ENCODE assay signal across 8 mouse cellular contexts in genomic region chr13:23368583-23369420, GRCm38 (mm10). TPM values are rescaled to one million over a fixed set of nuclear protein-coding genes. Genes with fewer than 3 reads are reported as not detected.
DNase-seq lines count a peak whose midpoint lies in the region; ATAC-seq and TF ChIP-seq lines count a peak whose summit lies in the region.

Zfp322a (minus strand) TSS chr13:23369208.

- TF ChIP-seq EP300 in heart, postnatal 0 days (IDR thresholded peaks at IDR 0.05; ENCODE audit: low read depth): 0 out of 2 replicates have a peak, but pooled peaks have one; percentile 6

- no peaks in the 10 kb centered on the region for H3K27me3 ChIP-seq in E14TG2a.4 (ENCODE audit: insufficient read depth, low read length)
- 0 out of 2 replicates have a peak, but pooled peaks cover 6% of the 10 kb centered on the region for H3K27me3 ChIP-seq in forebrain, embryonic 12.5 days
- H3K27me3 ChIP-seq in heart, postnatal 0 days (ENCODE audit: control insufficient read depth, insufficient read depth, low read length): no peaks in the 10 kb centered on the region
- no peaks in the 10 kb centered on the region for H3K27me3 ChIP-seq in liver, embryonic 16.5 days (ENCODE audit: control insufficient read depth, insufficient read depth, low read depth, low read length)
- no peaks in the 10 kb centered on the region for H3K27me3 ChIP-seq in neural tube, embryonic 13.5 days
- H3K27me3 ChIP-seq in testis, adult 2 months (ENCODE audit: control insufficient read depth, insufficient read depth, low read length): no peaks in the 10 kb centered on the region

- TF ChIP-seq POLR2A in testis, adult 2 months (IDR thresholded peaks at IDR 0.05; ENCODE audit: control insufficient read depth, low read depth, low read length): peak; percentile 97

- H3K9me3 ChIP-seq in E14TG2a.4 (ENCODE audit: low read length): peaks cover under 1% of the 10 kb centered on the region; the same call in 1 of the 2 replicates
- no peaks in the 10 kb centered on the region for H3K9me3 ChIP-seq in forebrain, embryonic 12.5 days
- H3K9me3 ChIP-seq in heart, postnatal 0 days (replicated peaks; ENCODE audit: control insufficient read depth, low read length): no peaks in the 10 kb centered on the region
- no peaks in the 10 kb centered on the region for H3K9me3 ChIP-seq in liver, embryonic 16.5 days (replicated peaks; ENCODE audit: control insufficient read depth, low read length)
- H3K9me3 ChIP-seq in neural tube, embryonic 13.5 days: no peaks in the 10 kb centered on the region

- peak; percentile 99 for ATAC-seq in forebrain, embryonic 12.5 days (ENCODE audit: low FRiP score)
- peak; percentile 99 for ATAC-seq in heart, postnatal 0 days (ENCODE audit: insufficient read depth, low read depth)
- peak; percentile 100 for ATAC-seq in liver, embryonic 16.5 days (ENCODE audit: low read depth)
- peak; percentile 100 for ATAC-seq in neural tube, embryonic 13.5 days (ENCODE audit: low read depth)

- WGBS in forebrain, embryonic 12.5 days: under 1% methylated on average over 55 of the region's 55 CpGs
- WGBS in heart, postnatal 0 days: under 1% methylated on average over 55 of the region's 55 CpGs
- under 1% methylated on average over 55 of the region's 55 CpGs for WGBS in liver, embryonic 16.5 days (ENCODE audit: insufficient replicate concordance)
- WGBS in neural tube, embryonic 13.5 days: under 1% methylated on average over 55 of the region's 55 CpGs

- peak; percentile 96 for DNase-seq in c-Kit-positive CD71-positive TER-119-positive erythroid progenitor cells, embryonic 14.5 days (ENCODE audit: low spot score)
- DNase-seq in heart, postnatal 0 days (ENCODE audit: low spot score): peak; percentile 92
- DNase-seq in kidney, postnatal 4 days: peak; percentile 96 to 97

- H3K4me2 ChIP-seq in forebrain, embryonic 12.5 days: peak within 1 kb of the TSS; percentile 77
- H3K4me2 ChIP-seq in heart, postnatal 0 days (ENCODE audit: low read depth, low read length): peak within 1 kb of the TSS; percentile 84
- H3K4me2 ChIP-seq in liver, embryonic 16.5 days (ENCODE audit: low read depth, low read length): peak within 1 kb of the TSS; percentile 84
- peak within 1 kb of the TSS; percentile 83 for H3K4me2 ChIP-seq in neural tube, embryonic 13.5 days

- TF ChIP-seq CTCF in E14TG2a.4 (conservative IDR thresholded peaks at IDR 0.05; ENCODE audit: low read length): no peak
- TF ChIP-seq CTCF in heart, postnatal 0 days (IDR thresholded peaks at IDR 0.05; ENCODE audit: low read depth): no peak
- TF ChIP-seq CTCF in testis, adult 2 months (IDR thresholded peaks at IDR 0.05; ENCODE audit: control insufficient read depth, insufficient read depth, insufficient replicate concordance, low read depth, low read length): no peak

- peaks cover 39% of the 10 kb centered on the region for H3K36me3 ChIP-seq in E14TG2a.4 (ENCODE audit: insufficient read depth, low read length)
- H3K36me3 ChIP-seq in forebrain, embryonic 12.5 days (replicated peaks): 0 out of 2 replicates have a peak, but pooled peaks cover 13% of the 10 kb centered on the region
- peaks cover 19% of the 10 kb centered on the region for H3K36me3 ChIP-seq in heart, postnatal 0 days (replicated peaks; ENCODE audit: control insufficient read depth, insufficient read depth, low read length)
- H3K36me3 ChIP-seq in liver, embryonic 16.5 days (ENCODE audit: control insufficient read depth, insufficient read depth): no peaks in the 10 kb centered on the region; the same call in 1 of the 2 replicates
- H3K36me3 ChIP-seq in neural tube, embryonic 13.5 days: peaks cover 12% of the 10 kb centered on the region; the same call in 1 of the 2 replicates
- H3K36me3 ChIP-seq in testis, adult 2 months (ENCODE audit: control insufficient read depth, insufficient read depth, low read length): no peaks in the 10 kb centered on the region

- peaks cover 33% of the 10 kb centered on the region for H3K4me1 ChIP-seq in E14TG2a.4 (replicated peaks; ENCODE audit: low read depth, low read length)
- H3K4me1 ChIP-seq in forebrain, embryonic 12.5 days: peaks cover 22% of the 10 kb centered on the region
- peaks cover 19% of the 10 kb centered on the region for H3K4me1 ChIP-seq in heart, postnatal 0 days (ENCODE audit: control insufficient read depth, insufficient read depth)
- peaks cover 9% of the 10 kb centered on the region for H3K4me1 ChIP-seq in liver, embryonic 16.5 days (ENCODE audit: control insufficient read depth, low read depth, low read length)
- H3K4me1 ChIP-seq in neural tube, embryonic 13.5 days (replicated peaks): peaks cover 34% of the 10 kb centered on the region
- peaks cover 3% of the 10 kb centered on the region; the same call in 1 of the 2 replicates for H3K4me1 ChIP-seq in testis, adult 2 months (ENCODE audit: control insufficient read depth, insufficient read depth, low read length)

- H3K4me3 ChIP-seq in E14TG2a.4 (replicated peaks; ENCODE audit: low read length): peak within 1 kb of the TSS; percentile 96
- H3K4me3 ChIP-seq in forebrain, embryonic 12.5 days (replicated peaks): peak within 1 kb of the TSS; percentile 74
- peak within 1 kb of the TSS; percentile 84 for H3K4me3 ChIP-seq in heart, postnatal 0 days (ENCODE audit: low read depth, low read length)
- peak within 1 kb of the TSS; percentile 90 for H3K4me3 ChIP-seq in liver, embryonic 16.5 days (ENCODE audit: low read depth, low read length)
- H3K4me3 ChIP-seq in neural tube, embryonic 13.5 days: peak within 1 kb of the TSS; percentile 82
- peak within 1 kb of the TSS; percentile 92 for H3K4me3 ChIP-seq in testis, adult 2 months (ENCODE audit: control insufficient read depth, low read depth, low read length)

- H3K27ac ChIP-seq in forebrain, embryonic 12.5 days: peak within 1 kb of the TSS; percentile 97
- H3K27ac ChIP-seq in heart, postnatal 0 days (ENCODE audit: low read depth): peak within 1 kb of the TSS; percentile 89
- peak within 1 kb of the TSS; percentile 88 for H3K27ac ChIP-seq in liver, embryonic 16.5 days (ENCODE audit: low read length)
- H3K27ac ChIP-seq in neural tube, embryonic 13.5 days (replicated peaks): peak within 1 kb of the TSS; percentile 95
- peak within 1 kb of the TSS; percentile 94 for H3K27ac ChIP-seq in testis, adult 2 months (ENCODE audit: control insufficient read depth, insufficient read depth, low read depth, low read length)

- H3K9ac ChIP-seq in forebrain, embryonic 12.5 days: peak within 1 kb of the TSS; percentile 81
- peak within 1 kb of the TSS; percentile 74 for H3K9ac ChIP-seq in heart, postnatal 0 days (replicated peaks; ENCODE audit: low read depth, low read length)
- peak within 1 kb of the TSS; percentile 92 for H3K9ac ChIP-seq in liver, embryonic 16.5 days (ENCODE audit: low read depth, low read length)
- H3K9ac ChIP-seq in neural tube, embryonic 13.5 days: peak within 1 kb of the TSS; percentile 88

RNA-seq across cellular contexts. Expression of gene Zfp322a, which starts in this region (rescaled TPM):
- 64.1 and 65.6 TPM in 2 replicates for polyA plus RNA-seq in forebrain, embryonic 12.5 days (2016; fragmentation: Nextera tagmentation; extraction: Ambion mirVana)
- total RNA-seq in heart, postnatal 0 days (2014; rRNA removed; ENCODE audit: low replicate concordance): 10.0 and 11.9 TPM in 2 replicates
- 27.0 and 28.1 TPM in 2 replicates for polyA plus RNA-seq in heart, postnatal 0 days (2015; fragmentation: Nextera tagmentation; extraction: Ambion mirVana)
- polyA plus RNA-seq in liver, embryonic 16.5 days (2015; fragmentation: Nextera tagmentation; extraction: Ambion mirVana): 12.0 and 13.1 TPM in 2 replicates
- 51.6 and 60.7 TPM in 2 replicates for polyA plus RNA-seq in neural tube, embryonic 13.5 days (2015; fragmentation: Nextera tagmentation; extraction: Ambion mirVana)
- 1.1 and 1.8 TPM in 2 replicates for polyA plus RNA-seq in testis, adult 2 months (2012; rRNA removed)

Comparison
In these comparisons a context has a peak if more than half of its experiments do, and no peak if none do; other contexts are left out.
1. Peak in every context shown above with its lines: DNase-seq, ATAC-seq, H3K4me3 ChIP-seq and H3K27ac ChIP-seq.